Mouse (Mus musculus) cerebellum, adult 2 months (tissue): ENCODE results near the gene Fastkd1. TPM values are rescaled to one million over a fixed set of nuclear protein-coding genes. Genes with fewer than 3 reads are reported as not detected.

Source experiments
- DNase-seq, 2 experiments: peaks; one replicate each; pipeline ENCODE4 v3.0.0; 2021
- H3K27ac ChIP-seq: fragments of 200-500 bp; 2 replicates; pipeline ENCODE4 v1.5.1; 2012; ENCODE audit warnings: low read length, control low read depth, inconsistent platforms; ENCODE audit not compliant: insufficient read depth
- H3K27me3 ChIP-seq: fragments of 200-500 bp; 2 replicates; pipeline ENCODE4 v1.6.1; 2012; ENCODE audit warnings: inconsistent platforms, mild to moderate bottlenecking, low read length, moderate library complexity; ENCODE audit not compliant: control insufficient read depth, insufficient read depth
- H3K4me1 ChIP-seq: fragments of 200-500 bp; 2 replicates; pipeline ENCODE4 v1.6.1; 2011; ENCODE audit warnings: low read length; ENCODE audit not compliant: control insufficient read depth, insufficient read depth
- H3K4me3 ChIP-seq: fragments of 200-500 bp; replicated peaks from 2 replicates; pipeline ENCODE3; 2011; ENCODE audit warnings: mild to moderate bottlenecking, low read depth, low read length, control low read depth; ENCODE audit not compliant: insufficient read depth
- CTCF ChIP-seq: fragments of 200-500 bp; IDR thresholded peaks from 2 replicates; pipeline ENCODE4 v1.5.1; 2011; ENCODE audit warnings: low read depth, mild to moderate bottlenecking, control low read depth, low read length, moderate library complexity, borderline replicate concordance; ENCODE audit not compliant: insufficient read depth
- POLR2A ChIP-seq: fragments of 200-500 bp; IDR thresholded peaks from 2 replicates; pipeline ENCODE4 v1.6.1; 2011; ENCODE audit warnings: low read length, control low read depth, borderline replicate concordance; ENCODE audit not compliant: insufficient read depth
- WGBS: fragments of 180-500 bp; shearing (Covaris S2); methylation state at CpG from one replicate; pipeline ENCODE4 v1.1.7; 2018; 5-methylcytosine and 5-hydroxymethylcytosine counted together
- polyA plus RNA-seq: library from polyadenylated mRNA; depleted of rRNA; stranded (reverse); fragments of >200 nt; gene quantifications from 2 replicates; pipeline ENCODE4 v1.2.3, GENCODE M21; 2012

Fastkd1 gene
- polyA plus RNA-seq, 1 experiment, result 16.6 TPM

DNA sequence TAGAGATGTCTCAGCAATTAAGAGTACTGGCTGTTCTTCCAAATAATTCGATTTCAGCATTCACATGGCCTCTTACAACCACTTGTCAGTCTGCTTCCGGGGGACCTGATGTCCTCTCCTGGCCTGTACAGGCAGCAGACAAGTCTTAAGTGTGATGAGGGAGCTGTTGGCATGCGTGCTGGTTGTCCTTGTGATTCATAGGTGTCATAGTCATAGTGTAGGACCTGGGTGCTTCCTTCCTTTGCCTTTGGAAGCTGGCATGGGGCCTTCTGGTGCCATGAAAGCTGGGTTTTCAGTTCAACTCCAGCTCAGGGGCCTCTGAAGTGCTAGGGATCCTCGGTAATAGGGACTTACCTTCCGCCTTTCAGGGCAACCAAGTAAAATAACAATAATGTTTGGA is 810 bp upstream of the Fastkd1 start:
- DNase-seq, result peak; percentile 15 to 23
- Histone ChIP-seq H3K27me3 (no peaks in the 10 kb centered on the region), H3K4me1 (peaks cover 3% of the 10 kb centered on the region; the same call in 1 of the 2 replicates), H3K27ac (no peak overlapping the region), H3K4me3 (no peak overlapping the region)
- TF ChIP-seq POLR2A, result no peak
- no peak for TF ChIP-seq CTCF
- WGBS, result 76% methylated on average over 5 of the region's 5 CpGs

DNA sequence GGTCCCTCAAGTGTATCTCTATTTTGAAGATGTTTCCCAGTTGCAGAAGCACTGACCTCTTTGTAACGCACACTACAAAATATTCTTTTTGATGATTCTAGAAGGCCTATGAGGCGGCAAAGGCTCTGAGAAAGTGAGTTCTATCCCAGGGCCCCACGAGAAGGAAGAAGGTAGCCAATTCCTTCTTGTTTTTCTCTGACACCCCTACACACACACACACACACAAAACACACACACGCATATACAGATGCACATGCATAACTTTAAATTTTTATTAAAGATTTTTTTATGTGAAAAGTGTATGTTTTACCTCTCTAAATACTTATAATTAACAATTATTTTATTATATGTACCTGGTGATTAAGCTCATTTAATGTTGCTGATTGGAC is 304 bp upstream of the Fastkd1 start:
- no peak for DNase-seq
- no peak for TF ChIP-seq CTCF
- no peak for TF ChIP-seq POLR2A
- H3K4me3 ChIP-seq, result peak overlapping the region; percentile 67
- H3K27me3 ChIP-seq, result no peaks in the 10 kb centered on the region
- WGBS, result 21% methylated on average over 4 of the region's 4 CpGs
- H3K4me1 ChIP-seq, result peaks cover 3% of the 10 kb centered on the region; the same call in 1 of the 2 replicates
- no peak overlapping the region for H3K27ac ChIP-seq

DNA sequence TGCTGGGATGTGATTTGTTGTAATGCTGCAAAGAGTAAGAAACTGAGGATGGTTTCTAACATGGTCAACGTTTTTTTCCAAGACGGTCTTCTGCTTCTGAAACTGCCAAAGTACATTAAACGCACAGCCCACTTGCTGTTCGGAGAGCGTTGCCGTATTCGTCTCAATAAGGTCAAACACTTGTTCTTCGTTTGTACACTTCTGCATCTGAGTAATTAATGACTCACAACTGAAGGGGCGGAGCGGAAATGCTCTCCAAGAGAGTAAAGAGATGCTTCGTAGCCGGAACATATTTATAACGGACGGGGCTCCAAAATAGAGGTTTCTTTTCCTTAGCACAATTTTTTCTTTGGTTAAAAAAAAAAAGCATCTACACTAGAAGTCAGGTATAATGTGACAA is 1.1 kb downstream of the Fastkd1 start:
- DNase-seq, result peak in 1 of 2 experiments; percentile 17
- H3K4me3 ChIP-seq, result peak overlapping the region; percentile 42
- peaks cover 3% of the 10 kb centered on the region; the same call in 1 of the 2 replicates for H3K4me1 ChIP-seq
- TF ChIP-seq CTCF (no peak), POLR2A (no peak)
- H3K27ac ChIP-seq, result no peak overlapping the region
- no peaks in the 10 kb centered on the region for H3K27me3 ChIP-seq
- WGBS, result 64% methylated on average over 14 of the region's 14 CpGs

DNA sequence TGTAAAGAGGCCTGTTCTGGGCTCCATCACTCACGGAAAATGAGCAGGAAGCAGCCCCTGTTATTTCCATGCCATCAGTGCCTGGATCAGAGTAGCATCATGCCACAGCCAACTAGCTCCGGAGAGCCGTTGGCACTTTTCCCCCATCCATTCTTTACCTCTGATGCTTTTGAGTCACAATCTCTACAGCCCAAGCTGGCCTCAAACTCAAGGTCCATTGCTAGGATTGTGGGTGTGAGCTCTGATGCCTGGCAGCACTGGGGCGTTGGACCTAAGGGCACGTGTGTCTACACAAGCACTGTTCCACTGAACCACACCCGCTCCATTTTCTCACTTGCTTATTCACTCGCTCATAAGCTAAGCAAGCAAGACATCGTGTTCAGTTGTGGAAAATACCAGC is 12.9 kb downstream of the Fastkd1 start:
- no peak for DNase-seq
- Histone ChIP-seq H3K4me1 (no peaks in the 10 kb centered on the region), H3K4me3 (no peak overlapping the region), H3K27me3 (no peaks in the 10 kb centered on the region), H3K27ac (no peak overlapping the region)
- no peak for TF ChIP-seq CTCF
- TF ChIP-seq POLR2A, result no peak
- WGBS, result 95% methylated on average over 8 of the region's 8 CpGs

DNA sequence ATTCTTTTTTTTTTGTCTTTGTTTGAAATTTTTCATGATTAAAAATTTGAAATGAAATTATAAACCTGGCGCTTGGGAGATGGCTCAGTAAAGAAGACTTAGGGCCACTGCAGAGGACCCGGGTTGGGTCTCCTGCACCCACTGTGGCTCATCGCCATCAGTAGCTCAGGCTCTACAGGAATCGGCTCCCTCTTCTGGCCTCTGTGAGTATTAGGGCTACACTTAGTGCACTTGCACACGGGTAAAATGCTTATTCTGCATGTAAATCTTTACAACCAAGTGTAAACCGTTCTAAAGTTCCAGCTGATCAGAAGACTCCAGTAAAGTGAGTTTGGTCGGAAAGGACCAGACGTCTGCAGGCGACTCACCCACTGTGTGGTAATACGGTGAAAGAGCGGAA is 19.8 kb downstream of the Fastkd1 start:
- no peak for TF ChIP-seq POLR2A
- no peak for TF ChIP-seq CTCF
- Histone ChIP-seq H3K4me3 (no peak overlapping the region), H3K27me3 (no peaks in the 10 kb centered on the region), H3K27ac (no peak overlapping the region), H3K4me1 (no peaks in the 10 kb centered on the region)
- no peak for DNase-seq
- WGBS, result 96% methylated on average over 11 of the region's 11 CpGs

DNA sequence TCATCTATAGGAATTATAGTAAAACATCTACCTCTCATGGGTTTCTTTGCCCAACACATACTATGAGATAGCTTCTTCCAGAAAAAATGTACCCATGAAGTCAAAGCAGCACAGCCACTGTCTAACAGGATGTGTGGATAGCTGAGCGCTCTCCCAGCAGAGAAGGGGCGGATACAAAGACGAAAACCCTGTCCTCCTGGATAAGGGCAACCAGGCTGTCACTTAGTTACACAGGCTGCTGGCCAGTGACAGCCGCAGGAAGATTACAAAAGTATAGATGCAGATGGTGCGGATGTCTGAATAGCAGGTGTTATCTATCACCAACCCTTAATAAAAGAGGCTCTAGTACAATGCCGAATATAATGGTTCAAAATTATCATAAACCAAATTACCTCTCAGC is 22.5 kb downstream of the Fastkd1 start:
- WGBS, result 91% methylated on average over 6 of the region's 6 CpGs
- no peaks in the 10 kb centered on the region for H3K4me1 ChIP-seq
- TF ChIP-seq CTCF (no peak), POLR2A (no peak)
- no peaks in the 10 kb centered on the region for H3K27me3 ChIP-seq
- no peak overlapping the region for H3K27ac ChIP-seq
- no peak for DNase-seq
- no peak overlapping the region for H3K4me3 ChIP-seq

DNA sequence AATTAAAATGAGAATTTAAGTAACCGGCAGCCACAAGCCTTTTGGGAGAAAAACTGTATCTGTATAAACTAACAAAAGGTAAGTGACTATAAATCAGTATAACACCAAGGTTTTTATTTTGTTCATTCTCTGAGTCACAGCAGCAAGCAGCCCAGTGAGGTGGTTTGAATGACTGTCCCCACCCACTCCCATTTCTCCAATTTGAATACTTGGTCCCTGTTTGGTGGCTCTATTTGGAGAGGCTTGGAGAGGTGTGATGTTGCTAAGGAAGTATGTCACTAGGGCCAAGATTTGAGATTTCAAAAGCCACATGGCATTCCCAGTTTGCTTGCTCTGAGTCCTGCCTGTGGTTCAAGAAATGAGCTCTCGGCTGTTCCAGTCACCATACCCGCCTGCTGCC is 23.1 kb downstream of the Fastkd1 start:
- Histone ChIP-seq H3K27ac (no peak overlapping the region), H3K4me1 (no peaks in the 10 kb centered on the region), H3K27me3 (no peaks in the 10 kb centered on the region), H3K4me3 (no peak overlapping the region)
- 93% methylated on average over 3 of the region's 3 CpGs for WGBS
- DNase-seq, result no peak
- no peak for TF ChIP-seq CTCF
- no peak for TF ChIP-seq POLR2A

DNA sequence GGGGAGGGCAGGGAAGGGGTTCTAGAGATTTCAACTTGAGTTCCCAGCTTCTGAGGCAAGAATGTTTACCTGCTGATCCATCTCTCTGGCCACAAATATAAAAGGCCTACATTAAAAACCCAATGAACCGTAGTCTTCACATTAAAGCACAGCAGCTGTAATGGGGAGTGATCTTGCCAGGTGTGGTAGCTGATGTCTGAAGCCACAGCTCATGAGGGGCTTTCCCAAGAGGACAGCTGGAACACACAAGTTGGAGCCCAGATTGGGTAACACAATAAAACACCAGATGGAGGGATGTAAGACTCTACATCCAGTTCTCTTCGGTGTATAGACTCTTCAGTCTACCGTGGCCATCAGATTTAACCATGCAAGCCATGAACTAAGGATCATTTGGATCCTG is 28.8 kb downstream of the Fastkd1 start:
- 92% methylated on average over 3 of the region's 3 CpGs for WGBS
- no peak overlapping the region for H3K27ac ChIP-seq

More for the DNA sequence above, 28.8 kb downstream of the Fastkd1 start:
- H3K4me3 ChIP-seq, result no peak overlapping the region
- H3K27me3 ChIP-seq, result no peaks in the 10 kb centered on the region; the same call in 1 of the 2 replicates
- no peaks in the 10 kb centered on the region for H3K4me1 ChIP-seq
- TF ChIP-seq CTCF, result no peak
- TF ChIP-seq POLR2A, result no peak
- no peak for DNase-seq
